Mouse (Mus musculus): ENCODE measurements around the gene Slc38a3. TPM values are rescaled to one million over a fixed set of nuclear protein-coding genes. Genes with fewer than 3 reads are reported as not detected.

Slc38a3 gene
- not detected in 2 replicates for total RNA-seq (2017)

DNA sequence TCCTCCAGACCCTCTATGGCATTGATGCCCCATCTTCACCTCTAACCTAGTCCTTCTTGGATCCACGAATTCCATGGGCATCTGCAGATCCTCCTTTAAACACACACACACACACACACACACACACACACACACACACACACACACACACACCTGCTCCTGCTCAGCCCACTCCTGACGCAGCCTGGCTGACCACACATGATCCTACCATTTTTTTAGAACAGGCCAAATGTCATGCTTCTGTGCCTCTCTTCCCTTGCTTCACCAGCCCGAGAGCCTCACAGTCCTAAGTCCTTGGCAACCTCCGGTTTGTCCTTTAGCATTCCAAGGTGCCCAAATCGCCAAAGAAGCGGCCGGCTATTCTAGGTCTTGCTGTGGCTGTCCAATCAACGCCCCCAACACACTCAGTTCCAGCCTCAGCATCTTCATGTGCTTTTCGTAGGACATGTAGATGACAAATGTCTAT, at the start of gene Slc38a3:
Slc38a3 (minus strand) TSS at position 51 of the 466 bp plus-strand sequence.
- ATAC-seq (replicated peaks; ENCODE audit: low read depth, poor library complexity, severe bottlenecking): no peak

DNA sequence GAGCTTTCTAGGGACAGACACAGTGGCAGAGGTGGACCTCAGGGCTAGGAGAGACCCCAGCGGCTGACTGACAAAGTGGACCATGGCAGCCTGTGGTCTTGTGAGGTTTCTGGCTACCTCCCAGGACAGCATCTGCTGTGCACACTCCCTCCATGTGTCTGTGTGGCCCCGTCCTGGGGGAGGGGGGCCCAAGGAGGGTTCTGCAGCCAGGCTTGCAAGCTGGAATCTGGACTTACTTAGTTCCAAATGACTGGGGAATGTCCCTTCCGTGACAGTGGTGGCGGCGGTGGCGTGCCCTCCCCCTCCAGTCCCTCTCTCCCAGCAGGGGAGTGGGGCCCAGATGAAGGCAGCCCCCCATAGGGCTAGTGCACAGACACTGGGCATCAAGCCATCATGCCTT, 47.6 kb upstream of the Slc38a3 start:
- no peak for ATAC-seq (replicated peaks; ENCODE audit: low read depth, poor library complexity, severe bottlenecking)

DNA sequence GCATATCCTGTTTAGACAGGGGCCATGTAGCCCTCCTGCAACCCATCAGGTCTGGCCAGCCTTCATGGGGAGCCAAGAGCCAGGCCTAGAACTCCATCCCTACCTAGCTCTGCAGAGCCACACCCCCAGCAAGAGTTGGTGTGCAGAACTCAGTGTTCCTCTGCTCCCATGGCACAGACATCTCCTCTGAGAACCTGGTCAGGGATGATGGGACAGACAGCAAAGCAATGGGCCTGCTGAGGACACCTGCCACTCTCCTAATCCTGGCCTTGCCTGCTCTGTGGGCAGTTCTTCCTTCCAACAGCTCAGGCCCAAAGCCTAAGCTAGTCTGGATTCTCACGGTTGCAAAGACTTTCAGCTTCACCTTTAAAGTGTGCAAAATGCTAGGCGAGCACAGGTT, 46.3 kb upstream of the Slc38a3 start:
- no peak for ATAC-seq (replicated peaks; ENCODE audit: low read depth, poor library complexity, severe bottlenecking)

DNA sequence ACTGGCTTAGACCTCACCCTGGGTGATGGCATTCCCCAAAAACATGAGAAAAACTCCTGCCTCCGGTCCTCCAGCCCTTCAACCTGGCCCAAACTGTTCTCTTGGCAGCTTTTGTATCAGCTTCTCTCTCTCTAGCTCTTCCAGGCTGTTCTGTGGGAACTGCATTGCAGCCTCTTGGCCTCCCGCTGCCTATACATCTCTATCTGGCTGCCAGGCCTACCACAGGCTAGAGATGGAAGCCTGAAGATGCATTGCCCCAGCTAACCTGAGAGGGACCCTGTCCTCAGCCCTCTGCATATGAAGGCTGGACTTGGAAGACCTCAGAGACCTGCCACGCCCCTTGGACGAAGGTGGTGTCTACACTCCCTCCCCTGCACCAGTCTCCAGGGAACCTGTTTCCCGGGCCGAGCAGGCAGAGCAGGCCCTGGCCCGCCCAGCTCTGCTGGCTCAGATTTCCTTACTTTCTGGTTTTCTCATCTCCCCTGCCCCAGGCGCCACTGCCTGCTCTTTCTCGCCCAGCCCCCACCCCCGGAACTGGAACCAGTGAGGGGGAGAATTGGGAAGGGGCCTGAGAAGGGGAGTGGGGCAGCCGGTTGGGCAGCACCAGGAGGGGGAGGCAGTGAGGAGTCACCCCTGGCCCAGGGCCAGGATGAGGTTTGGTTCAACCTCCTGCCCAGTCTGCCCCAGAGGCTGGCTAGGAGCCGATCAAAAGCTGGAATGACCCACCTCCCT, 45.1 kb upstream of the Slc38a3 start:
- no peak for ATAC-seq (replicated peaks; ENCODE audit: low read depth, poor library complexity, severe bottlenecking)

DNA sequence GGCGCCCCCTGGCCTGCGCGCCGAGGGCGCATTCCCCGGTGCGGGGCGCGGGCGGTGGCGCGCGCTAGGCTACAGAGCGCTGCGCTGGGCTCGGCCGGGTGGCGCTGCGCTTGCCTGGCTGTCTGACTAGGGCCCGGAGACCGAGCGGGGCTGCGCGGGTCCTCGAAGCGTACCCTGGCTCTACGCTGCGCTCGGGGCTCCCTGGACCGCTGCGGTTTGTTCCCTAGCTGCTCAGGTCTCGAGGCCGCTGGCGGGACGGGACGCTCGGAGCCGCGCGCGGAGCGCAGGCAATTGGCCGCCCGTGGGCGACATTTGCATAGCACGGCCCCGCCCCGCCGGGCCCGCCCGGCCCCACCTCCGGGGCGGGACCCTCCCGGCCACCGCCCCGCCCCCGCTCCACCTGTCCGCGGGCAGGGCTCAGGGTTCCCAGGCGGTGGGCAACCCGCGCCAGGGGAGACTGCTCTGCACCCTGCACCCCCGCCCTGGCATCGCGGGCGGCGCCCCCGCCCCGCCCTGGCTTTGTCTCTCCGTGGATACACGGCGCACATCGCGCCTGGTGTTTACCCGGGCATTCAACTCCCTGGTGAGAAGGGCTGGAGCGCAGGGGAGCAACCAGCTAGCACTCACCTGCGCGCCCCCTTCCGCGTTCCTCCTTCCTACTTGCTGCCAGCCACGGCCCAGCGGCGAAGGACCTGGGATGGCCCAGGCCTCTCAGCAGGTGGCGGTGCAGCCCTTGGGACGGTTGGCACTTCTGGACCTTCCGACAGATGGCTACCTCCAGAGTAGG, 40.6 kb upstream of the Slc38a3 start, which contains the start of gene Sema3f:
Sema3f (minus strand) TSS at position 779 of the 787 bp plus-strand sequence.
- peak; percentile 67 for ATAC-seq (replicated peaks; ENCODE audit: low read depth, poor library complexity, severe bottlenecking)

DNA sequence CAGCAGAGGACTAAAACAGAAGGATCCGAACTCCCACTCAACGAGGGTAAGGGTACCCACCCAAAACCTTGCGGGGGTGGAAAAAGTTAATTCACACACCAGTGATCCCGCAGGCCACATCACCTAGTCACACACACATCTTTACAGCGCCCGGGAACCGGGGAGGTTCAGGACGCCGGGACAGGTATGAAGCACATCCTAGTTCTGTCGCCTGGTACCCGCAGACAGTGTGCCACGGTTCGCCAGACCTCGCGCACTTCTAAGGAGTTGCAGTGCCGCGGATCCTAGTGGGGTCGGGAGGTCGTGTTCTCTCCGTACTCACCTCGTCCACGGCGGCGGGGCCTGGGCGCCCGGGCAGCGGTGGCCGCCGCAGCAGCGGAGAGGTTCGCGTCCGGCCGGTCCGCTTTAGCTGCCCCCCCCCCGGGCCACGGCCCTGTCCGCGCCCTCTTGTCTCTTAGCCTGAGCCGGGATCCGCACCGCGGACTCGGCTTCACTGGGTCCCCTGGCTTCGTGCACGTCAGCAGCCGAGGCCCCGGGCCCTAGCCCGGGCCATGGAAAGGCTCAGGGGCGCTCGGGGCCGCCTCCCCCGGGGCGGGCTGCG, 39.9 kb upstream of the Slc38a3 start:
- ATAC-seq (replicated peaks; ENCODE audit: low read depth, poor library complexity, severe bottlenecking): no peak

DNA sequence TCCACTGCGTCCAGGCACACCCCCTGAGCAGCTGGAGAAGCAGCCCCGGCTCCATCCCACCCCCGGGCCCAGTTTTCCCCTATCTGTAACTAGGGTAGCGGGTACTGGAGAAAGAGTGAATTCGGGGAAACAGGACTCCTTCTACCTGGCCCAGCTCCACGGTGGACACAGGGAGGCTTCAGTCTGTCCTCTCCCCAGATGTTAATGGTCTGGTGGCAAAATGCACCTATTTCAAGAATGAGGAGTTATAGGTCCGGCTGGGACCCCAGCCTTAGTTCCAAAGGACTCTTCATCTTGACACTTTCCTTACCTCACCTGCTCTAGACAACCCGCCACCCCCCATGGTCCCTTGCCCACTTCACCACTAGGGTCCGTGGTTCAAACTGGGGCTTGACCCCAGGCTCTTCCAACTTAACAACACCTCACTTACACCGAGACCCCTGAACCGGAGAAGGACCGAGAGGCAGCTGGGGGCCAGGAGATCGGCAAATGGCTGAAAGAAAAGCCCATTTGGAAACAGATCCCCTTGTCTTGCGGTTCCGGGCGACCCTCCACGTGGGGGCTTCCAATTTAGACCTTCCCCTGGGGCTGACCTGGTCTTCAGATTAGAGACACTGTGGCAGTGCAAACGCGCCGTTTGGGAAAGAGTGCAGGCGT, 39.2 kb upstream of the Slc38a3 start:
- no peak for ATAC-seq (replicated peaks; ENCODE audit: low read depth, poor library complexity, severe bottlenecking)

DNA sequence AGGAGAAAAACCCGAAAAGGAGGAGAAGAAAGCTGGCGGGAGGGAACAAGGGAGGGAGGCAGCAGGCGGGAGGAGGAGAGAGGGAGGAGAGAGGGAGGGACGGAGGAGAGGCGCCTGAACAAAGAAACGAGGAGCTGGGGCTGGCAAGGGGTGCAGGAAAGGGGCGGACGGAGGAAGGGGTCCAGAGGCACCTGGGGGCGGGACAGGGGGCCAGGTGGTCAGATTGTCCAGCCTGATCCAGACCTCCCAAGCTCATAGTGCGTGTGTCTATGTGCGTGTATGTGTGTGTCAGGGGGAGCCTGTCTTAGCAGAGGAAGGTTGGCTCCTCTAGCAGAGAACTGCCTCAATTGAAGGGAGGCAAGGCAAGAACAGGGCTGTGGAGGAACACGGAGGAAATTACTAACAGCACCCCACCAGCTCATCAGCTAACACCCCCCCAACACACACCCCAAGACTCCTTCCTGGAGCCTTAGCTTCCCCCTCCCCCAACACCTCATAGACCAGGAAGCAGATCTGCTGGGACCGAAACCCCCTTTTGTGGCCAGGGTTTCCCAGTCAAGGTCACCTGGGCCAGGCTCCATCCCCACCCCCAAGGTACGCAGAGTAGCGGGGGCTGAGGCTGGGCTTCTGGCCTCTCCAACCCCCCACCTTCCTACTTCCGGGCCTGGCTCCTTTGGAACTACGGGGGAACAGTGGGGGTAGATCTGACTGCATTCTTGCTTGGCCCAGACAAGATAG, 38.5 kb upstream of the Slc38a3 start:
- no peak for ATAC-seq (replicated peaks; ENCODE audit: low read depth, poor library complexity, severe bottlenecking)

DNA sequence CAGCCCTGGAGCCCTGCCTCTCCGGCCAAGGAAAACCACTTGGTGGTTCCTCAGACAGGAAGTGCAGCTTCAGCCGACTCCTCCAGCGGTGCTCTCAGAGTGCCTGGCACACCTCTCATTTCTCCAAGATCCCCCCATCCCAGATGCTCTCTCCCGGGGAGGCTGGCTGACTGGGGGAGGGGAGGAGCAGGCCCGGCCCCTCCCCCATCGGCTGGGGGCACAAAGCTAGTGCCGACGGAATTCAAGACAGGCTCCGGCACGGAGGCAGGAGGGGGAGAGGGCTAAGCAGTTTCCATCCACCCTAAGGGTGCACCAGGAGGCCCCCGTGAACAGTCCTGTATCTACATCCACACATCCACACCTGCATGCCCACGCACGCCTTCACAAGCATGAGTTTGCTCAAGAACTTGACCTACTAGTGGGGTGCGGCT, 37.5 kb upstream of the Slc38a3 start:
- ATAC-seq (replicated peaks; ENCODE audit: low read depth, poor library complexity, severe bottlenecking): peak; percentile 27; the same call in 1 of the 2 replicates

DNA sequence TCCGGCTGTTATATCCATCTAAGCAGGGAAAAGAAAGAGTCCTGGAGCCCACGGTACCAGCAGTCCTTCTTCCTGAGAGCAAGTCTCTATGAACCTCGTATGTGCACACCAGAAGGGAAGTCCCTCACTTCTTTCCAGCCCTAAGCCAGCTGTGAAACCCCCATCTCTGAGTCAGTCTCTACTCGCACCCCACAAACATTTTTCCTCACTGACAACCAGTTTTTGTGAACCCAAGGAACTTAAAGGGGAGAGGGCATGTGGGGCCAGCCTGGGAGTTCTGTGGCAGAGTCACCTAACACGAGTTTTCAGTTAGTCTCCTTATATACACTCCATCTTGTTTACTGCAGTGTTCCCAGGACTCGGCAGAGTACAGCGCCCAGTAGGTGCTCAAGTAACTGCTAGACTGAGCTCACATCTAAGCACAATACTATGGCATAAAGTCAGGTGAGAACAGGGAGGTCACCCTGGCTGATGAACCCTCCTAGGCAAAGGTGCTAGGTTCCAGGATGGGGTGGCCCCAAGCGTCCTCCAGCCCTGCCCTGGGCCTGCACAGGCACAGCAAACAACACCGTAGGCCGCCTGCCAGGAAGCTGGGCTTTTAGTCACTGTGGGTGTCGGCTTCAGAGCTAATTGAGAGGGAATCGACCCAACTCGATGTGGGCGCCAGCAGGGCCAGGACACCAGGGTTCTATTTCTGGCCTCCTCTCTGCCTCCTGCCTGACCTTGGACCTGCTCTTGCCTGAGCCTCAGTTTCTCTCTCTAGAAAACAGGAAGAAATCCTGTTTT, 34.2 kb upstream of the Slc38a3 start:
- no peak for ATAC-seq (replicated peaks; ENCODE audit: low read depth, poor library complexity, severe bottlenecking)

DNA sequence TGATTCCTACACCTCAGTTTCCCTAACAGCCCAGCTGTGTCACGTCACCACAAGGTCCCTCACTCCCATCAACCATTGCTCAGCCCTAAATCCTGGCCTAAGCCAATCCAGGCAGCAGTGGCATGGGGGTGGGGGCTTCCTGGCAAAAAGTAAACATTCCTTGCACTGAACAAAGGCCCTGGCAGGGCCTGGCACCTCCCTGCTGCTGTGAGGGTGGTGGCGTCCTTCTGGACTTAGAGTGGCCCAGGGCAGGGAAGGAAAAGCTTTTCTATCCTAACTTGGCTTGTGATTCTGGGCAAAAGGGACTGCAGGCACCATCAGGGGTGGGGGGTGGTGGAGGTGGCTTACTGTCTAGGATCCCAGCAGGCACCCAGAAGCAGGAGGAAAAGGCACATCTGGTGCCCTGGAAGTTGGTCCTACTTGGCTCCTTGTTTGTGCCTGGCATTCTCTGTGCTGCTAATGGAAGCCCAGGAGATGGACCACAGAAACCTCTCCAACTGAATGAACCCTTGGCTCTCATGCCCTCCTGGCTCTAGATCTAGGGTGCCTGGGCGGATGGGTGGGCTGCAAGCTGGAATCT, 33.4 kb upstream of the Slc38a3 start:
- no peak for ATAC-seq (replicated peaks; ENCODE audit: low read depth, poor library complexity, severe bottlenecking)

DNA sequence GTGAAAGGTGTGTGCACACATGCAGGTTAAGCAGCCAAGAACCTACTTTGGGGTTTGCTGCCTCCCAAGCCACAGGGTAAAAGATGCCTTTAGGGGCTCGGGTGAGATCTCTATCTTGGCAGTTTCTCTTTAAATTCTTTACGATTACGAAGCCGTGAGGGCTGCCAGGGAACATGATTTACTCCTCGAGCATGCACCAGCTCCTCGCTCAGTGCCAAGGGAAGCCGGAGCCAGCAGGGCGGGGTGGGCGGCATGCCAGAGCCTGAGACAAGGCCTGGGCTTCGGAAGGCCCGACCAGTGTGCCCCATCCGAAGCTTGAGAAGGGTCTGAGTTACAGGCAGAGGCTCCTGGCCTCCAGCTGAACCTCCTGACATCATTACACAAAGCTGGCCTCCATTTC, 32.3 kb upstream of the Slc38a3 start:
- ATAC-seq (replicated peaks; ENCODE audit: low read depth, poor library complexity, severe bottlenecking): no peak

DNA sequence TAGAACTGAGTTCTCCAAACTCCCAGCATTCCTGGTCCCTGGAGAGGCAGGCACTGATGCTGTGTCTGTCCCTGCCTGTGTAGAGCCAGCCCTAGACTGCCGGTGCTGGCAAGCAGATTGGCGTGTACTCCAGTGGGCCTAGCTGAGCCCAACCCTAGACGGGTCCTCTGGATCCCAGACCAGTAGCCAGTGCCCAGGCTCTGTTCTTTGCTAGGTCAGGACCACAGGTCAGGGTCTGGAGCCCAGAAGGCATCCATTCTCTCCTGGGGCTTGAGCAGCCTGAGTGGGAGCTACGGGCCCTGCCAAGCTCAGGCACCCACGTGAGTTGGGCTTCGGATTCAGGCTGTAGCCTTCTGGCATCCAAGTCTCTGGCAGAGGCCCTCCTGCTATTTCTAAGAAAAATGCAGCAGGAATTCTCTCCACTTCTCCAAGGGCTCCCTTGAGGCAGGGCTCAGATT, 30.8 kb upstream of the Slc38a3 start:
- ATAC-seq (replicated peaks; ENCODE audit: low read depth, poor library complexity, severe bottlenecking): no peak

DNA sequence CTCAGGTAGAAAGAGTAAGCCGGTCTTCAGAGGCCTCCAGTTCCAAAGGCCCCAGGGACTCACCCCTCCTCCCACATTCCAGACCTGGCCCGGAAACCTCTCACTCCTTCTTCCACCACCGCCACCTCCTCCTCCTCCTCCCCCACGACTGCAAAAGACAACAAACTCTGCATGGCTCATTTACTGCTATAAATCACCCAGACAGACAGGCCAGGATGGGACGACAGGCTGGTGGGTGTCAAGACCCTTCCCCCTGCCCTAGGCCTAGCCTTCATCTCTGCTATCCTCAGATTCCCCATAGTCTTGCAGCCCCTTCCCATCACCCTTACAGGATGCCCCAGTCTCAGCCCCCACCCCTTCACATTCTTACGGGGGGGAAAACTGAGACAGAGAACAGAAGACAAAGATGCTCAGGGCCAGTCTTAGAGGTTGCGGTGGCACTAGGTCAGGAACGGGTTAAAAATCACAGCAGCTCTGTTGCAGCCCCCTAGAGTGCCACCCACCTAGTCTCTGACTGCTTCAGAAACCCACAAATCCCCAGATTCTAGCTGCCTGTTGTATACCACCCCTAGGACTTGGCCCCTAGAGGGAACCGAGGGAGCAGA, 30.1 kb upstream of the Slc38a3 start:
- ATAC-seq (replicated peaks; ENCODE audit: low read depth, poor library complexity, severe bottlenecking): no peak

DNA sequence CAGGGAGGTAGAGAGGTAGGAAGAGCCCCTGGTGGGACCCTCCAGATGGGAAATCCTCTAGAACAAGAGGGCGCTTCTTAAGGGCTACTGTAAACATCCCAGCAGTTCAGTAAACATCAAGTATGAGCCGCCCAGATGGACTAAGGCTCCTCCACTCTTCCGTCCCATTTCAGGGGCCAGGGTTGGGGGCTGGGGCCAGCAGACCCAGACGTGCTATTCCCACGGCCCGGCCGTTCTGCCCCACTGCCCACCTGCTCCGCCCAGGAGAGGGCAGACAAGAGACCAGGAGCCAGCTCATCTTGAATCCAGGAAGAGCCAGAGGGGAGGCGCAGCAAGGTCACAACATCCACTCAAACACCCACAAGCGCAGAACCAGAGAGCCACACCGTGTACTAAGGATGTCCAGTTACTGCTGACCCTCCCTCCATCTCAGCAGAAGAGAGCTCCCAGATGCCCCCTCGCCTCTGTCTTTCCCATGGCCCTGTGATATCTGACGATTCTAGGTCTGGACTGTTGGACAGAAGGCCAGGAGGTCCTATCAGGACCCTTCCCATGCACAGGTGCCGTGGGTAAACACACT, 29.4 kb upstream of the Slc38a3 start:
- ATAC-seq (replicated peaks; ENCODE audit: low read depth, poor library complexity, severe bottlenecking): no peak

DNA sequence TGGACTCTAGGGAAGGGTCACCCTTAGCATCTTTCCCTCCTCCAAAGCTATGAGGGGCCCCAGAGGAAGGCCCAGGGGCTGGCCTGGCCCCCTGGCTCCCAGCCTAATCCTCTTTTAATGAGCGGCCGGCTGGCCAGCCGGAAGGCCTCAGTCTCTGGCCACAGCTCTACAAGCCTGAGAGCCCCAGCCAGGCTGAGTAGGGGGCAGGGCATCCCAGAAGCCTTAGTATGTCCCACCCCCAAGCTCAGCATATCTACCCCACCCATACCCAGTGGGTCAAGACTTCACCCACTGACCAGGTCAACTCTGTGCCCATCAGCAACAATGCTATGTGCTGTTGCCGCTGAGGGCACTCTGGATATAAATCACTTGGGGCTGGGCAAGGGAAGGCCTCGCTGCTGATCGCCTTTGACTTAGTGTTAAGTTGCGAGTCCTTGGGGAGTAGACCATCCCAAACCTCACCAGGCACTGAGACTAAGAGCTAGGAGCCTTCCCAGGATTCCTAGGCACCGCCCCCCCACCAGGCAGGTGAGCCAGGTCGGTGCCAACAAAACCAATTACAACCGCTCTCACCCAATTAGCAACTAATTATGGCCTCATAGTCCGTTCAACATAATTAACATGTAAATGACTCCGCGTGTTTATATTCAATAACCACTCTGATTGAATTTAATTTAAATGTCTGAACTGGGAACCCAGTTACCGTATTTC, 28.6 kb upstream of the Slc38a3 start:
- ATAC-seq (replicated peaks; ENCODE audit: low read depth, poor library complexity, severe bottlenecking): no peak
